Mouse (Mus musculus) lung, postnatal 10 days (tissue): Measurements from ENCODE around the gene Cck.

Experiments used
- DNase-seq: peaks from one replicate; pipeline ENCODE4 v3.0.0; 2021

Gene Cck

DNA sequence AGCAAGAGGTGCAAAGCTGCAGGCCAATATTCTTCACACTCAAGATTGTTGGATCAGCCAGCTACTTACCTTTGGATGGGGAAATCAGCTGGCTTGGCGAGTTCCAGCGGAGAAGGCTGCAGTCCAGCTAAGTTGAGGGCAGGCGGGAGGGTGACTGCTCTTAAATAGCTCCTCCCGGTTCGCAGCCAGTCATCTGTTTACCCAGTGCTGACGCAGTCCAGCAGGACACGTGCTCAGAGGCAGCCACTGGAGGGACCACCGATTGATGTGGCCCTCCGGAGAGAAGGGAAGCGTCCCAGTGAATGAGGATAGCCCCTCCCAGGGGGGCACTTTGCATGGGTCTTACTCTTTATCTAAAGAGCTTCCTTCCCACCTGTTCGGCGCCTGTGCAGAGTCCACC lies at the start of gene Cck:
TSS of gene Cck (minus strand) at position 166 of the 400 bp plus-strand sequence.
- DNase-seq, result peak; percentile 53

DNA sequence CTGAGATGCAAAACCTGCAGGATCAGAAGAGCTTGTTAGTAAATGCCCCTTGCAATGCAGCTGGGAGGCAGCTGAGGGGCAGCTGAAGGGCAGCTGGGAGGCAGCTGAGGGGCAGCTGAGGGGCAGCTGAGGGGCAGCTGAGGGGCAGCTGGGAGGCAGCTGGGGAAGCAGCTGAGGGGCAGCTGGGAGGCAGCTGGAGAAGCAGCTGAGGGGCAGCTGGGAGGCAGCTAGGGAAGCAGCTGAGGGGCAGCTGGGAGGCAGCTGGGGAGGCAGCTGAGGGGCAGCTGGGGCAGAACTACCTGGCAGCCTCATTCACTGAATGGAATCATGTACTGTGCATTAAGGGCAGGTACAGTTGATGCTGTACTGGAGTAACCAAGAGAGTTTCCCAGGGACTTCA lies 46.0 kb upstream of the Cck start:
- DNase-seq, result no peak

DNA sequence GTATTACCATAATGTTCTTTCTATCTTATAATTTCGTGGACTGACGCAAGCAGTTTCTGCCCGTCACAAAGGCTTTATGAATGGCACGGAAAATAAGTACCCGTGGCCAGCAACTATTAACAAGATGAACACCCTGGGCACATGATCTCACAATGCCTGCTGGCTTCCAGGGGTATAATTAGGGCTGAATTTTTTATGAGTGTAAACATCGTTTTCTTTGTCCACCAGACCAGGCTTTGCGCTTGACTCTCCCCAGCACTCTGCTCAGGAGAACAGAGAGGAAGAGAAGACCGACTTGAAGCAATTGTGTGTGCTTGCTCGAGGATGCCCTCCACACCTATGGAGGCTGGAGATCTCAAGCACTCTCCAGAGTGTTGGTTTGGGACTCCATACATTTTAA lies 37.1 kb upstream of the Cck start:
- DNase-seq, result no peak

DNA sequence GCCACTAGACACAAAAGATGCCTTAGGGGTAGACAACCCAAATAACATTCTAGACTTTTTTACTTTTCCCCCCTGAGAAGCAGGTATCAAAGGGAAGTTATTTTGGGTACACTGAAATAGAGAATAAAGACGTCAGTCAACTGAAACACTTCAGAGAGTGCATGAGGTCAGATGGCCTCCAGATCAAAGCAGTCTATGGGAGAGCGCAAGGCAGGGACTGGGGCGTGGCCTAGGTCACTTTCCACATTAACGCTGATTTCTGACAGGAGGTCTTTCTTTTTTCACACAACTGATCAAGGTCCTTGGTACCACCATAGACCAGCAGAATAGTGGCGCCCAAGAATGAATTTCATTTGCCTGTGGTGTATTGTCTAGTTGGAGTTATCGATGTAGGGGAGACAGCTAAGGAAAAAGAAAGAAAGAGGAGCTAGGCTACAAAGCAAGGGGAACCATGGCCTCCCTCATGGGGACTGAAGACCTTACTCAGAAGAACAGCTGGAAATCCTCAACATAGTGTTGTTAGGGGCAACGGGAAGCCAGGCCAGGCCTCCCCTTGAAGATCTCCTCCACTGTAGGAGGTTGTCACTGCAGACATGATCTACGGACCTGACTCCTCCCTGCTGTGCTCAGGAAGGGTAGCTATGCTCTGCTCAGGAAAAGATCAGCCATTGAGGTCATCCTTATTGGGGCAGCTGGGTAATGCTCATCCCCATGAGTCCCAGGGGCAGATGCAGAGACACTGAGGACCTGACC lies 33.3 kb upstream of the Cck start:
- DNase-seq, result no peak

DNA sequence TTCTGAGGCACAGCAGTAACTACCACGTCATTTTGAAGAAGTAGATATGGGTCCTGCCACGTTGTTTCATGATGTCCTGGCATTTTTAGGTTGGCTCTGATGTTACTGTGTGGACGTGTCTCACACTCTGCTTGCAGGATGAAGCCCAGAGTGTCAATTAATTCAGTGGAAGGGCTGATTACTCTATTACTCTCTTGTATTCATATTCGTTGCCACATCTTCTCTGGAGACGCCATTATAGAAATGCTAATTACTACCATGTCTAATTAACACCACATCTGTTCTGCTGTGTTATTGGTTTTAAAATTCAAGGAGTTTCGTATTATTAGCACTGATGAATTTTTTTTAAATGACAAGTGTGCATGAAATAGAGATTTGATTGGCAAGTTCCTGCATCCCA lies 30.7 kb upstream of the Cck start:
- no peak for DNase-seq

DNA sequence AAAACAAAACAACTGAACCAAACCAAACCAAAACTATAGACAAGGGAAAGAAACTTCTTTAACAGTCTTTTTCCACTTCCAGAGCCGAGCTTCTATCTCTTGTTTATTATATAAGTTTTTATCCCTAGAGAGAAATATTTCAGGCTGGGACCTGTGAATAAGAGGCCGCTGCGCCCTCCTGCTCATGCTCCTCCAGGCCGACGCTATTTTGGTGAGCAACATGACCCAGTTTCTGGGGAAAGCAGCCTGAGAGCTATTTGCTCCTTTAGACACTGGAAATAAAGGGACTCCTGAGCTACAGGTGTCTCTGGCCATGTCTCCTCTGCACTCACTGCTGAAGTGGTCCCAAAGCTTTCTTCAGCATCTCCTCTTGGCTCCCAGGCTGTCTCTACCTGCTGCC lies 24.6 kb upstream of the Cck start:
- no peak for DNase-seq

DNA sequence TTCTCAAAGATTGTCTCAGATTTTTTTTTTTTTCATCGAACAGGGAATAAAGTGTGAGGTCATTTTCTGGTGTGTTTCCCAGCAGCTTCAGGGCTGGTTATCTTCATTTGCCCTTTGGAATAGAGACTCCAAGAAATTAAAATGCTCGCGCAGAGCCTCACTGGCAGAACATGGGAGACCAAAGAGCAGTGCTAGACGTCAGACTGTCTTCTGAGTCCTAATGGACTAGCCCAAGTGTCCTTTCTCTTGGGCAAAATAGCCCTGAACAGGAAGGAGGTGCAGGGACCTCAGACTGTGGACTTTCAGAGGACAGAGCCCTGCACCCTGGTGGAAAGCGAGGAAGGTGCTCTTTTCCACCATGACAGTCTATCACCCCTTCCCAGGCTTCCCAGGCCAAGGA lies 19.0 kb upstream of the Cck start:
- no peak for DNase-seq

DNA sequence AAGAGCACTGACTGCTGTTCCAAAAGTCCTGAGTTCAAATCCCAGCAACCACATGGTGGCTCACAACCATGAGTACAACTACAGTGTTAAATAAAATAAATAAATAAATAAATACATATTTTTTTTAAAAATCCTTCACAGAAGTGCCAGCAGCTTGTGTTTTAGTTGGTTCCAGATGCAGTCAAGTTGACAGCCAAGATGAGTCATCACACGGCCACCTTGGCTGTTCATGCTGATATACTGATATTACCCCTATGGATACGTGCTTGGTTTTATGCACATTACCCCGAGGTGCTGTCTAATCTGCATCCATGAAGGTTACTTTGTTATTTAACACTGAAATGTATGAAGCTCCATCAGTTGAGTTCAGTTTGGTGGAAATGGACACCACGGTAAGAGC lies 16.4 kb upstream of the Cck start:
- DNase-seq, result no peak

DNA sequence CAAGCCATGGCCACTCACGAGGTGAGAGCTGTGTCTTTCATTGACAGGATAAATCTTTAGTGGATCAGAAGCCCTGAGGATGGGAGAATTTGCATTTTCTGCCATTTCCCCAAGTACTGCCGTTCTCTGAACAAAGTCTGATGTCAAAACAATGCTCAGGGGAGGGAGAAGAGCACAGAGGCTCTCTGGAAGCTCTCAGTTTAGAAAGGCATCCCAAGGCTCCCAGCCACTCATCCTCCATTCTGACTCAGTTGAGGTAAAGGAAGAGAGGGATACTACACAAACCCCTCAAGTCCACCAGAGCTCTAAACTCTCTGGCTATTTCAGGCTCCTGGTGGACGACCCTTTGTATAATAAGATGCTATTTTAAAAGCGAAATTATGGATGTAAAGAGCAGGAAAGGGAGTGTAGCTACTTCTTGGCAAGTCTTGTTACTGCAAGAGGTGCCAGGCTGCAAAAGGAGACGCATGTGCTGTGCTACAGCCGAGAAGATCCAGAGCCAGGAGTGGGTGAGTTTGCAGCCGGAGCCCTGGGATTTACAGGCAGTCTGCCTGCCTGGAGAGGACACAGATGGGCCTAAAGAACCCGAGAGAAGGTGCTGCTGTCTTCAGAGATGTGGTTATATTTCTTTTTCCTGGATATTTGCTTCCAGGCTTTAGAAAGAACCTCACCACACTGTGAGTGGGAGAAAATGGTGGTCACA lies 11.1 kb upstream of the Cck start:
- DNase-seq, result no peak

DNA sequence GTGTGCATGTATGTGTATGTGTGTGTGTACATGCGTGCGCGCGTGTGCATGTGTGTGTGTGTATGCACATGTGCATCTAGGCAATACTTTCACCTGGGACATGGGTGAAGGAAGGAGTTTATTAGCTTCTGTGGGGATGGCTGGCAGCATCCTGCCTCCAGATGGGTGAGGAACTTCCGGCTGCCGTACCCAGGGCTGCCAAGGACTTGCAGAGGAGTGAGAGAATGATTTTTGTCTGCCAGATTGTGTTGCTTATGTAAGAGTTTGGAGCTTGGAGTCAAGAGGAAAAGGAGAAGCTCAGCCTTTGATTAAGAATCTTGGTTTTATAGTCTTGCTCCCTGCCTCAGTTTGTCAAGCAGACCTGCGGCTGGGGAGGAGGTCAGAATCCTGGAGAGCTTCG lies 9.9 kb upstream of the Cck start:
- DNase-seq, result no peak

DNA sequence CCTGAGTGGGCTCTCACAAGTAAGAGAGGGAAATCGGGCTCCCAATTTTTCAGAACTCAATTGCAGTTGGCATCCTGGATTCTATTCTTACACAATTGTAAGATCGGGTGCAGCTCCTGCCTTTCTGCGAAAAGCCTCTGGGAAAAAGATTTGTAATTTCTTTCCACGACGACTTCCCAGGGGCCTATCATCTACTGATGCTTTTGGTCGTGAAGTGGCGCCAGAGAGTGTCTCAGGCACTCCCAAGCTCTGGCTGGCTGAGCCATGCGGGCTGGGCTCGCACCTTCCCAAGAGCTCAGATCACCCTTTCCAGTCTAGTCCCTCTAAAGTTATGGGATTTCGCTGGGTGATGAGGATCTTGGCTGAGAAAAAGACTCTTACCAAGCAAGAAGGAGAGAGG lies 608 bp upstream of the Cck start:
- no peak for DNase-seq

DNA sequence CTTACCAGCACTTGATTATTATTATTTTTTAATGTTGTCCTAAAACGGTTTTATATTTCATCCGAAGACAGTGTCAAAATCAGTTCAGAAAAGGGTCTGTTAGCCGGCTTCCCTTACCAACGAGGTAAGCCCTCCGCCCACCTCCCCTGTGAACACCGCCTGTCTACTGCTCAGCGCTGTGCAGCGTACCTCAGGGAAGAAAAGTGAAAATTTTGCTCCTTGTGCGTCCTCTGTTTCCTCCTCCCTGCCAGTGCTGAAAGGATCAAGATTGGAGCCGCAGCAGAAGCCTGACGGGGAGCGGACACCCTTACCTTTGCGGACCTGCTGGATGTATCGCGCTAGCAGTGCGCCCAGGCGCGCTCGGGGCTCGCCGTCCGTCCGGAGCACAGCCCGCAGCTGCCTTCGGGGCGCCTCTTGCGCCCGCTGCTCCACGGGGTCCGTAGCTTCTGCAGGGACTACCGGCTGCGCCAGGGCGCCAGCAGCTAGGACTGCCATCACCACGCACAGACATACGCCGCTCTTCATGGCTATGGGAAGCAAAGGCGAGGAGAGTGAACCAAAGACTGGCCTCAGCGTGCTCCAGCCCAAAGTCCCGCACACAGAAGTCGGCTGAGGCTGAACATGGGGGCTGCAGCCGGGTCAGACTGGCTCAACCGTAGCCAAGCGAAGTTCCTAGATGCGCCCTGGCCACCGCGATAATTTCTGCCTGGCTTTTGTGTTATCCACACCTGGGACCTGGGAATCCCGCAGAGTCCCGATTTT lies 1.3 kb downstream of the Cck start:
- no peak for DNase-seq

DNA sequence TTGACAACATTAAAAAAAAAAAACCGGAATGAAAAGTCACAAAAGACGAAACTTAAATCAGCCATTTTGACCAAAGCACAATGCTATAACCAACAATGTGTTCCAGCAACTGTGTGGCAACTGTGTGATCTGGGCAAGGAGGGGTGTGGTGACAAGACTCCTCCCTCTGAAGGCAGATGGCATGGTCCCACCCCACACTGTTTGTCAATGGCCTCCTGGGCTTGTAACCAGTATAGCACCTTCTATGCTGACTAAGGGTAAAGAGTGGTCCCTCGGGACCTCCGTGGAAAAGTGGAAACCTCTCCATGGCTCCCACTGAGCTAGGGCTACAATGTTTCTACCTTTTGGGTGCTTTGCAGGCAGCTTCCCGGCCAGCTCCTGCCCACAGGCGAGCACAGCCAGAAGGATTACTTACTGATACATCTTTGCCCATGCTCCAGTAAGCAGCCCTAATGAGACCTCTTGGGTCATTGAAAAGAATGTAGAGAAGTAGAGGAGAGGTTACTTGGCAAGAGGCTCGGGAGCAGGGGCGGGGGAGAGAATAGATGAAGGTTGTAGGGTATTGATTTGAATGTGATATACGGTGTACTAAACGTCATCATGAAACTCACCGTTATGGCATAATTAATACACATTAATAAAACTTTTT lies 3.8 kb downstream of the Cck start:
- no peak for DNase-seq

DNA sequence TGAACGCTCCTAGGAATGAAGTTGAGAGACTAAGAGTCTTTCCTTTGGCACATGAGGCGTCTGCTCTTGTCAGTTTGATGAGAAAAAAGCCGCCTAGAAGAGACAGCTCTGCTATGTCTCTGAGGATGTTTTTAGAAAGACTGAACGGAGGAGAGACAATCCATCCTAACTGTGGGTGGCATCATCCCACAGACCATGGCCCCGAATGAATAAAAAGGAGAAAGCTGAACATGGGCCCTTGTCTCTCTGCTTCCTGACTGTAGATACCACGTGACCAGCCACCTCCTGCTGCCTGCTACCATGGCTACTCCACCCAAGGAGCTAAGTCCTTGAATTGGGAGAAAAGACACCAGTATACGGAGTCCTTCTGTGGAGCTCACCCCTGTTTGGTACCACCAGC lies 8.3 kb downstream of the Cck start:
- no peak for DNase-seq

DNA sequence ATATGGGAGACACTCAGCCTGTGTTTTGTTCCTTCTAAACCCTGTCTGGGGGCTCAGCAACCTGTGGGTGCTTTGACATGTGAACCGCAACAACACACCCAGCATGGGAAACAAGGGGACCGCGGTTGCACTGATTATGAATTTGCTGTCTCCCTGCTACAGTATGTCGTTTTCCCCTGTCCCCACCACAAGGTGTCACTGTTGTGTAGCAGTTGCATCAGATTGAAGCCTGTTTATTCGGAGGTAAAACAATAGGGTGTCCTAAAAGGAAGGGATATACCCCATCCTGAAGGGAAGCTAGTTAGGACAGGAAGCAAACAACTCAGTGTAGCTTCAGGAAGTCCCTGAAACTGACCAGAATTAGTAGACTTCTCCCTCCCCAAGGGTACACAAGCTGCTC lies 16.0 kb downstream of the Cck start:
- DNase-seq, result peak; percentile 79

DNA sequence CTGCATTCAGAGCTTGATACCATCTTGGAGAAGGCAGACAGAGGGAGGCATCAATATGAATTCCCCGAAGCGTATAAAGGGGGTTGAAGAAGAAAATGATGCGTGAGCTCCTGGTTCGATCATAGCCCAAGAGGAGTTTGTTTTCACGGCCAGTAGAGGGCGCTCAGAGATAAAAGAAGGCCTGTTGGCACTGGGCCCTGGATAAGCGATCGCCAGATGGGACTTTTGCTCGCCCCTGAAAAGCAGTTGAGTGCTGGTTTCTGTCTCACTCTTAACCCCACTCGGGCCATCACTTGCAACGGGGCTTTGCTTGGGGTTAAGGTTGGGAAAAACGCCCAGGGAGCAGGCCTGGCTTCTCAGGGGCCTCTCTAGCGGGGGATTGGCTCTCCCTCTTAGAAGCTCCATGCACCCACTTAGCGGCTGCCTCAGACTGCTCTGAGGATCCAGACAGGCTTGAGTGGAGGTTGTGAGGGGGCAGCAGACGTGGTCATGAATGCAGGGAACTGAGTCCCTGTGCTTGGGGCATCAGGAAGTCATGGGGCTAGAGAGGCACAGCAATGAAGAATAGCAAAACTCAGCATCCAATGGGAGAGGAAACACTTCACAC lies 18.1 kb downstream of the Cck start:
- DNase-seq, result peak; percentile 74

DNA sequence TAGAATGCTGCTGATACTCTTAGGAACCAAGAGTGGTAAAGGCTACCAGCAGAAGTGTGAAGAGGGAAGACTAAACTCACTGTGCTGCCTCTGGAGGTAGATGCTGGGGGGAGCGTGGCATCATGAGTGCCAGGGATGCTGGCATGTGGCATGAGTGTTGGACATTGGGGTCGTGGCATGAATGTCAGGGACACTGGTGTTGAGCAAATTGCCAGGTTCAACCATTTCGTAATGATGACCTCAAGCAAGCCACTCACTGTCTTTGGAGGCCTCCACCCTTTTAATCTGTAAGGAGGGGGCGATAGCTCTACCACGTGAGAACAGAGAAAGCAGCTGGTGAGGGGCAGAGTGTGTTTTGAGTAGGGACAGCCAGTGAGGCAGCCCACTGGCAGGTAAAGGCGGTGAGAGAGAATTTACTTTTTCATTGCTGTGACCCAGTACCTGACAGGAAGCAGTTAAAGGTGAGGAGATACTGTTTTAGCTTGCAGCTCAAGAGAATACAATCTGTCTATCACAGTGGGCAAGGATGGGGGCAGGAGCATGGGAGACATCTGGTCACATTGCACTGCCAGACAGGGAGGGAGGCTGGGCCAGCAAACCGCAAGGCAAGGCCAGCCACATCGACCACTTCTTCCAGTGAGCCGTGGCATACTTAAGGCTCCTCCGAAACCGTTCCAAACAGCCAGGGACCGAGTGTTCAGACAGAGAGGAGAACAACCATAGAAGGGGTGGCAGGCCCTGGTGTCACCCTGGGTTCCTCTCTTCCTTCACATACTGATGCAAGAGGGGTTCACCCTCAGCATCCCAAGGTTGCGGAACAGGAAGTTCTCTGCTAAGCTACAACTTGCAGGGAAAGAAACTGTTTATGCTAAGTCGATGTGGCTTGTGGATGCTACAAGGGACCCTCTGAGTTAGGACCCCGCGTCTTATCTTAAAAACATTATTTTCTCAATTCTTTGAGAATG lies 19.7 kb downstream of the Cck start:
- DNase-seq, result no peak

DNA sequence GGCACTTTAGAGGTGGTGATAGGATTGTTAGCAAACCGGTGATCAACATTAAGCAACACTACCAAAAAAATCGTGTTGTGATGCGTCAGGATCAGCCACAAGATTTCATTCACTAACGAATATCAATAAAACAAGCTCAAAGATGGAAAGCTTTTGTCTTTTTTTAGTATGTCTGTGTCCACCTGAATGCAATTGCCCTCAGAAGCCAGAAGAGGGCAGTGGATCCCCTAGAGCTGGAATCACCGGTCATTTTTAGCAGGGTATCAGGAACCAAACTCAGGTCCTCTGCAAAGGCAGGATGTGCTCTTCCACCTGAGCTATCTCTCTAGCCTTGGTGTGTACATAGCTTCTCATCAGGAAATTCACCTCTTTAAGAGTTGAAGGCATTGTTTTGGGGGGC lies 20.7 kb downstream of the Cck start:
- DNase-seq, result no peak

DNA sequence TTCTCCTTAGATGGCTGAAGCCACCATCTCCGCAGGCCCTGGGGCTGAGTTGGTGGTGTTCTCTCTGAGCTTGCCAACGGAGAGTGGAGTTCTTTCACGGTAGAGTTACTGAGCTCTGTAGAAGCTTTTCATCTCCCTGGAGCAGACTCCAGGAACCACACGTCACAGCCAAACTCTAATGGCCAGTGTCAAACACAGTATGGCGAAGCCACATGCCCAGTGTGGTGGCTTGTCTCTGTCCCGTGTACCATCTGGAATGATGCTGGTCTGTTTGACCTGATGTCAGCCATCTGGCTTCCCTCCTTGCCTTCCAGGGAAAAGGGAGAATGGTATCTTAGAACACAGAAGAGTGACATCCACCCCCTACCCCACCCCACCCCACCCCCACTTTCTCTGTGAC lies 25.8 kb downstream of the Cck start:
- no peak for DNase-seq

DNA sequence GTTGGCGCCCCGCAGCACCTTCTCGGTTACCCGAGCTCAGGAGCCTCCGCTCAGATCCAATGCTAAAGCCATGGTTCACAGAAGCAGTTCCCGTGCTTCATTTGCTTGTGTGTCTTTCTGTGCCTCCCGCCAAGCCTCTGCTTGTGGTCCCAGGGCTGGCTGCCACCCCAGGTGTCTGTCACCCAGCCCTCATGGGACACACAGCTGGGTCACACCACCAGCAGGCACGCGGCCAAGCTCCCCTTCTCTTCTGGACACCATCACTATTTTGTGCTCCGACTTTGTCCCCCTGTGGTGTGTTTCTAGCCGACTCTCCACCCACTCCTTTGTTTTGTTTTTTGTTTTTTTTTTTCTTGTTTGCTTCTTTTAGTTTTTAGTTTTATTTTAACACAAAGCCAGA lies 28.0 kb downstream of the Cck start:
- no peak for DNase-seq

DNA sequence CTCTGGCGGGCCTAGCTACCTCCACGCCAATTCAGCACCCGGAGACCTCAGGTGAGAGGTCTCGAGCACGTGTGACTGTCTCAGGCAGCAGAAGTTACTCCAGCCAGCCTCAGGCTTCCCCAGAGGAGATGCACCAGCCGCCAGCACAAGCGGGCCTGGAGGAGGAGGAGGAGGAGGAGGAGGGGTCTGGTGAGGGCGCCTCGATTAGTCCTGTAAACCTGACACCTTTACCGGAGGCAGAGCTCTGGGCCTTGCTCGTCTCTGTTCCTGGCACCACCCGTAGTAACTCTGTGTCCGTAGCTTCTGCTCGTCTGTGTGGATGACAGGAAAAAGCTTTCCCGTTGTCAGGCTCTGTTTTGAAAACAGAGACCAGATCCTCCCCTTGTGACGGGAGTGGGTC lies 35.0 kb downstream of the Cck start:
- DNase-seq, result no peak

DNA sequence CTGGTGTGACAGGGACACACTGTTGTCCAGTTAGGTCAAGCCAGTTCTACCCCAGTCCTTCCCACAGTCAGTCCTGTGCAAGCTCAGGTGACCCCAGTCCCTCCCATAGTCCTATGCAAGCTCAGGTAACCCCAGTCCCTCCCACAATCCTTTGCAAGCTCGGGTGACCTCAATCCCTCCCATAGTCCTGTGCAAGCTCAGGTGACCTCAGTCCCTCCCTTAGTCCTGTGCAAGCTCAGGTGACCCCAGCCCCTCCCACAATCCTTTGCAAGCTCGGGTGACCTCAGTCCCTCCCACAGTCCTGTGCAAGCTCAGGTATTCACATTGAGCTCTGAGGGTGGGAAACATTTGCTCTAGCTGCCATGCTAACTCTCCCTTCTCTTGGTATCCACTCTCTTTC lies 35.5 kb downstream of the Cck start:
- DNase-seq, result no peak
